Mouse (Mus musculus): ENCODE measurements at regions not wholly inside any gene's neighbourhood (a gene's known extent, or its start where the extent isn't known, plus 50 kb on each side); places are given as distances from the start of the nearest gene placed in this dataset.

DNA sequence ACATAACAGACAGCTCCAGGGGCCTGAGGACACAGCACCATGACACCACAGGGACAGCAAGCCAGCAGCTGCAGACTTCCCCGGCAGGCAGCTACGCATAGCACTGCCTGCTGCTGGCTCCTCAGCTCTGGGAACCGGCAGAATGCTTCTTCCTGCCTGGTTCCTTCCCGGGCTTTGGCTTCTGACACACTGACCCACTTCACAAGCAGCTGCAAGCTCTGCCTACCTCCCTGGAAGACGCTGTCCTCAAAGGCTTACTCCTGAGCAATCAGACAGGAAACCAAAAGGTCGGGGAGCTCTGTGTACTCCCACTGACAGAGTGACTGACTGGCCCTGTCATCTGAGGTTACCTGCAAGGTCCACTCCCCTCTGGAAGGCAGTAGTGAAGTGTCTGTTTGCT is 159.5 kb upstream of the Zfp618 start:
- Histone ChIP-seq H3K4me3 (ENCODE audit: low read depth, low read length) (no peak overlapping the region), H3K4me1 (ENCODE audit: insufficient read depth, low read depth, low read length) (no peaks in the 10 kb centered on the region), H3K9ac (replicated peaks; ENCODE audit: low read depth) (no peak overlapping the region), H3K9me3 (ENCODE audit: low read length) (no peaks in the 10 kb centered on the region), H3K27ac (ENCODE audit: low read length) (no peak overlapping the region), H3K27me3 (replicated peaks; ENCODE audit: insufficient read depth, low read length) (no peaks in the 10 kb centered on the region), H3K36me3 (ENCODE audit: insufficient read depth, low read length) (no peaks in the 10 kb centered on the region), H3K4me2 (replicated peaks; ENCODE audit: low read depth, low read length) (no peak overlapping the region)
- 6% methylated on average over 6 of the region's 6 CpGs for WGBS
- ATAC-seq: peak; percentile 23; the same call in 1 of the 2 replicates
- peak; percentile 34 for DNase-seq (ENCODE audit: low spot score)
- TF ChIP-seq EP300 (IDR thresholded peaks at IDR 0.05) (no peak), CTCF (IDR thresholded peaks at IDR 0.05) (no peak)

- Histone ChIP-seq H3K4me3 (ENCODE audit: low read depth, low read length) (no peak overlapping the region), H3K27ac (ENCODE audit: low read length) (no peak overlapping the region), H3K9me3 (ENCODE audit: low read length) (no peaks in the 10 kb centered on the region), H3K27me3 (replicated peaks; ENCODE audit: insufficient read depth, low read length) (no peaks in the 10 kb centered on the region), H3K36me3 (ENCODE audit: insufficient read depth, low read length) (no peaks in the 10 kb centered on the region), H3K4me1 (ENCODE audit: insufficient read depth, low read depth, low read length) (no peaks in the 10 kb centered on the region), H3K4me2 (replicated peaks; ENCODE audit: low read depth, low read length) (no peak overlapping the region), H3K9ac (replicated peaks; ENCODE audit: low read depth) (no peak overlapping the region)
- TF ChIP-seq EP300 (IDR thresholded peaks at IDR 0.05): no peak
- no peak for TF ChIP-seq CTCF (IDR thresholded peaks at IDR 0.05)
- 56% methylated on average over 2 of the region's 2 CpGs for WGBS
- no peak for ATAC-seq
- no peak for DNase-seq (ENCODE audit: low spot score)
Measured at GRCm38 (mm10) chr4:62806786-62807185, 158.6 kb upstream of the Zfp618 start.

GRCm38 (mm10) chr4:62807926-62808552 is 157.3 kb upstream of the Zfp618 start:
- no peak for ATAC-seq
- no peaks in the 10 kb centered on the region for H3K4me1 ChIP-seq (ENCODE audit: insufficient read depth, low read depth, low read length)

DNA sequence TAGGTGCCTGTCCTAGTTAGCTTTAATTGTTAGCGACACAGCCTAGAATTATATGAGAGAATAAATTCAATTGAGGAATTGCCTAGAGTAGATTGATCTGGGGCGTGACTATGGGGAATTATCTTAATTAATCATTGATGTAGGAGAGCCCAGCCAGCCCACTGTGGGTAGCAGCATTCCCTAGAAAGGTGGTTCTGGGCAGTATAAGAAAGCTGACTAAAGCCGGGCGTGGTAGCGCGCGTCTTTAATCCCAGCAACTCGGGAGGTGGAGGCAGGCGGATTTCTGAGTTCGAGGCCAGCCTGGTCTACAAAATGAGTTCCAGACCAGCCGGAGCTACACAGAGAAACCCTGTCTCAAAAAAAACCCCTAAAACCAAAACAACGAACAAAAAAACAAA is 156.8 kb upstream of the Zfp618 start:
- no peak overlapping the region for H3K4me3 ChIP-seq (ENCODE audit: low read depth, low read length)
- H3K9me3 ChIP-seq (ENCODE audit: low read length): no peaks in the 10 kb centered on the region
- 94% methylated on average over 12 of the region's 12 CpGs for WGBS
- no peak overlapping the region for H3K4me2 ChIP-seq (replicated peaks; ENCODE audit: low read depth, low read length)
- H3K9ac ChIP-seq (replicated peaks; ENCODE audit: low read depth): no peak overlapping the region
- no peak overlapping the region for H3K27ac ChIP-seq (ENCODE audit: low read length)
- DNase-seq (ENCODE audit: low spot score): no peak
- TF ChIP-seq CTCF (IDR thresholded peaks at IDR 0.05): no peak
- no peak for TF ChIP-seq EP300 (IDR thresholded peaks at IDR 0.05)
- ATAC-seq: no peak
- H3K4me1 ChIP-seq (ENCODE audit: insufficient read depth, low read depth, low read length): no peaks in the 10 kb centered on the region
- H3K27me3 ChIP-seq (replicated peaks; ENCODE audit: insufficient read depth, low read length): no peaks in the 10 kb centered on the region
- H3K36me3 ChIP-seq (ENCODE audit: insufficient read depth, low read length): no peaks in the 10 kb centered on the region

More at GRCm38 (mm10) chr4:62807926-62808552, 157.3 kb upstream of the Zfp618 start:
- H3K27ac ChIP-seq (ENCODE audit: low read length): no peak overlapping the region
- DNase-seq (ENCODE audit: low spot score): no peak
- no peaks in the 10 kb centered on the region for H3K27me3 ChIP-seq (replicated peaks; ENCODE audit: insufficient read depth, low read length)
- no peak overlapping the region for H3K4me3 ChIP-seq (ENCODE audit: low read depth, low read length)
- H3K9ac ChIP-seq (replicated peaks; ENCODE audit: low read depth): no peak overlapping the region
- H3K4me2 ChIP-seq (replicated peaks; ENCODE audit: low read depth, low read length): no peak overlapping the region
- WGBS: 61% methylated on average over 12 of the region's 12 CpGs
- H3K36me3 ChIP-seq (ENCODE audit: insufficient read depth, low read length): no peaks in the 10 kb centered on the region
- TF ChIP-seq EP300 (IDR thresholded peaks at IDR 0.05) (no peak), CTCF (IDR thresholded peaks at IDR 0.05) (peak; percentile 23)
- H3K9me3 ChIP-seq (ENCODE audit: low read length): no peaks in the 10 kb centered on the region

GRCm38 (mm10) chr4:62809048-62809447 is 156.3 kb upstream of the Zfp618 start:
- Histone ChIP-seq H3K27me3 (replicated peaks; ENCODE audit: insufficient read depth, low read length) (no peaks in the 10 kb centered on the region), H3K9ac (replicated peaks; ENCODE audit: low read depth) (no peak overlapping the region), H3K4me3 (ENCODE audit: low read depth, low read length) (no peak overlapping the region), H3K4me2 (replicated peaks; ENCODE audit: low read depth, low read length) (no peak overlapping the region), H3K4me1 (ENCODE audit: insufficient read depth, low read depth, low read length) (no peaks in the 10 kb centered on the region), H3K27ac (ENCODE audit: low read length) (no peak overlapping the region), H3K36me3 (ENCODE audit: insufficient read depth, low read length) (no peaks in the 10 kb centered on the region), H3K9me3 (ENCODE audit: low read length) (no peaks in the 10 kb centered on the region)
- no peak for ATAC-seq
- TF ChIP-seq CTCF (IDR thresholded peaks at IDR 0.05) (no peak), EP300 (IDR thresholded peaks at IDR 0.05) (no peak)
- DNase-seq (ENCODE audit: low spot score): no peak
- WGBS: 46% methylated on average over 4 of the region's 4 CpGs

DNA sequence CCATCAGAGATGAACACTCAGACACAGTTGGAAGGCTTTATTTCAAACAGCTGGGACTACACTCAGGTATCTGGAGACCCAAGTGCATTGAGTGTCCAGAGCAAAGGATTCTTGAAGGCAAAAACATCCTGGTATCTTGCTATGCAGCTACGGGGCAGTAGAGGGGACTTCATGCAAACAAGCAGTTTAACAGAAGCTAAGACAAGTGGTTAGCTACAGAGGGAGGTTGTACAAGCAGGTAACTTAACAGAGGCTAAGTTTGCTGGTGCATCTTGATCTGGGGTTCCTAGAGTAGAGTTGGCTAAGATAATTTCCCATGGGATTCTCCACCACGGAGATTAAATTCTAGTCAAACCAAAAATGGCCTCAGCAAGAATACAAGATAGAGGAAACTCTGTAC is 145.5 kb upstream of the Zfp618 start:
- WGBS: 91% methylated on average over 2 of the region's 2 CpGs
- Histone ChIP-seq H3K9me3 (ENCODE audit: low read length) (no peaks in the 10 kb centered on the region), H3K4me3 (ENCODE audit: low read depth, low read length) (no peak overlapping the region), H3K9ac (replicated peaks; ENCODE audit: low read depth) (no peak overlapping the region), H3K4me1 (ENCODE audit: insufficient read depth, low read depth, low read length) (no peaks in the 10 kb centered on the region), H3K36me3 (ENCODE audit: insufficient read depth, low read length) (no peaks in the 10 kb centered on the region), H3K27me3 (replicated peaks; ENCODE audit: insufficient read depth, low read length) (no peaks in the 10 kb centered on the region), H3K4me2 (replicated peaks; ENCODE audit: low read depth, low read length) (no peak overlapping the region), H3K27ac (ENCODE audit: low read length) (no peak overlapping the region)
- TF ChIP-seq EP300 (IDR thresholded peaks at IDR 0.05) (no peak), CTCF (IDR thresholded peaks at IDR 0.05) (no peak)
- DNase-seq (ENCODE audit: low spot score) (no peak), ATAC-seq (no peak)

DNA sequence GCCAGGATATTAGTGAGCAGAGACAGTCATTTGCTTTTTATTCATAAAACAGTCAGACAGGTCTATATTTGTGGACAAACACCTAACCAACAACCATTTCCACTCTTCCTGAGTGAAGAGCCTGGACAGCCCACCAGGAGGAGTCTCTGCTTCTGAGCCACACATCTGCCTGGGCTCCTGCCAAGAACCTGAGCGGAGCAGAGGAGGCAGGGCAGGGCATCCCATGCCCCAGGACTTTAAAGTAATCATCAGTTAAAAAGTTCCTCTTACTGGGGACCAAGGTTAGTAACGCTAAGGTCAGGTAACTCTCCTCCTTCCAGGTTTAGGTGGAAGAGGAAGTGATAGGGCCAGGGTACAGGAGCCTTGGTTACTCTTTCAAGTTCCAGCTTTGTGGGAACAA is 144.1 kb upstream of the Zfp618 start:
- DNase-seq (ENCODE audit: low spot score) (no peak), ATAC-seq (no peak)
- H3K36me3 ChIP-seq (ENCODE audit: insufficient read depth, low read length): no peaks in the 10 kb centered on the region
- no peak overlapping the region for H3K9ac ChIP-seq (replicated peaks; ENCODE audit: low read depth)
- no peaks in the 10 kb centered on the region for H3K4me1 ChIP-seq (ENCODE audit: insufficient read depth, low read depth, low read length)
- H3K27me3 ChIP-seq (replicated peaks; ENCODE audit: insufficient read depth, low read length): no peaks in the 10 kb centered on the region
- H3K4me2 ChIP-seq (replicated peaks; ENCODE audit: low read depth, low read length): no peak overlapping the region
- WGBS: 38% methylated on average over 2 of the region's 2 CpGs
- no peak overlapping the region for H3K4me3 ChIP-seq (ENCODE audit: low read depth, low read length)
- TF ChIP-seq CTCF (IDR thresholded peaks at IDR 0.05) (no peak), EP300 (IDR thresholded peaks at IDR 0.05) (no peak)
- H3K27ac ChIP-seq (ENCODE audit: low read length): no peak overlapping the region
- H3K9me3 ChIP-seq (ENCODE audit: low read length): no peaks in the 10 kb centered on the region

All from lung, postnatal 0 days (tissue).